Mouse (Mus musculus) G1E (cell line): ENCODE data around the gene Rundc3b. TPM values are rescaled to one million over a fixed set of nuclear protein-coding genes. Genes with fewer than 3 reads are reported as not detected.

Experiments
- ATAC-seq: 2 replicates; pipeline ENCODE4 v1.8.0; 2016; ENCODE audit warnings: mild to moderate bottlenecking; ENCODE audit not compliant: insufficient number of reproducible peaks, poor library complexity, low FRiP score, severe bottlenecking; ENCODE audit errors: extremely low read depth
- DNase-seq: peaks from one replicate; pipeline ENCODE4 v3.0.0; 2012; ENCODE audit warnings: low spot score
- H3K27me3 ChIP-seq: 2 replicates; pipeline ENCODE4 v1.6.1; 2012; ENCODE audit warnings: mild to moderate bottlenecking, low read length, inconsistent platforms; ENCODE audit not compliant: insufficient read depth
- H3K36me3 ChIP-seq: replicated peaks from 2 replicates; pipeline ENCODE3; 2012; ENCODE audit warnings: mild to moderate bottlenecking, inconsistent platforms
- H3K4me1 ChIP-seq: 2 replicates; pipeline ENCODE4 v1.6.1; 2012; ENCODE audit warnings: low read depth, low read length, inconsistent platforms, mixed read lengths; ENCODE audit not compliant: insufficient read depth
- H3K4me3 ChIP-seq: 2 replicates; pipeline ENCODE4 v1.5.1; 2012; ENCODE audit warnings: low read depth, mild to moderate bottlenecking, inconsistent platforms, low read length, moderate library complexity, mixed read lengths
- H3K9me3 ChIP-seq: replicated peaks from 2 replicates; pipeline ENCODE4 v1.6.1; 2012; ENCODE audit warnings: inconsistent platforms
- CTCF ChIP-seq: IDR thresholded peaks from 2 replicates; pipeline ENCODE4 v1.5.1; 2012; ENCODE audit warnings: low read depth, low read length, inconsistent platforms, mixed read lengths
- GATA1 ChIP-seq: IDR thresholded peaks from 2 replicates; pipeline ENCODE4 v1.6.1; 2012; ENCODE audit warnings: borderline replicate concordance, low read length, inconsistent platforms, mixed read lengths
- GATA2 ChIP-seq: IDR thresholded peaks from 2 replicates; pipeline ENCODE4 v1.6.1; 2012; ENCODE audit warnings: low read depth, low read length, inconsistent platforms, borderline replicate concordance
- POLR2AphosphoS5 ChIP-seq: IDR thresholded peaks from 2 replicates; pipeline ENCODE4 v1.6.1; 2012; ENCODE audit warnings: low read depth, low read length, inconsistent platforms; ENCODE audit not compliant: insufficient replicate concordance
- TAL1 ChIP-seq: conservative IDR thresholded peaks from 2 replicates; pipeline ENCODE4 v1.6.1; 2012; ENCODE audit warnings: low read depth, low read length, inconsistent platforms, mixed read lengths
- polyA plus RNA-seq: library from polyadenylated mRNA; stranded (reverse); fragments of >175 nt; gene quantifications from 2 replicates; pipeline ENCODE4 v1.2.3, GENCODE M21; 2012
- total RNA-seq, 2 experiments: library from RNA; stranded (forward) in 1 of 2; stranded (reverse) in 1 of 2; fragments of 200-1000 nt in 1 of 2; fragments of >200 nt in 1 of 2; fragmentation: Nextera tagmentation in 1 of 2; gene quantifications; 2 replicates each; pipeline ENCODE4 v1.2.3; 2014 to 2017

The Rundc3b gene
- 0.87 TPM in 1 of 2 replicates, not detected in the other for total RNA-seq (2014; fragmentation: Nextera tagmentation)
- total RNA-seq (2017) = 0.58 and 0.76 TPM in 2 replicates
- 0.04 and 0.07 TPM in 2 replicates for polyA plus RNA-seq

- Histone ChIP-seq H3K36me3 (no peaks in the 10 kb centered on the region), H3K4me1 (no peaks in the 10 kb centered on the region), H3K4me3 (no peak within 1 kb of the TSS), H3K9me3 (peaks cover 7% of the 10 kb centered on the region), H3K27me3 (no peaks in the 10 kb centered on the region)
- ATAC-seq (no peak), DNase-seq (no peak)
- TF ChIP-seq GATA1 (no peak), GATA2 (no peak), TAL1 (no peak), POLR2AphosphoS5 (no peak), CTCF (no peak)
These were observed at the start of gene Rundc3b for GRCm38 (mm10) chr5:8622596-8623231. TSS of gene Rundc3b (minus strand) at chr5:8622952.

- Histone ChIP-seq H3K4me3 (no peak overlapping the region), H3K4me1 (no peaks in the 10 kb centered on the region), H3K36me3 (no peaks in the 10 kb centered on the region), H3K27me3 (no peaks in the 10 kb centered on the region), H3K9me3 (no peaks in the 10 kb centered on the region)
- ATAC-seq = no peak
- no peak for DNase-seq
- TF ChIP-seq GATA2 (no peak), GATA1 (no peak), POLR2AphosphoS5 (no peak), CTCF (no peak), TAL1 (no peak)
These were observed 46.9 kb upstream of the Rundc3b start for GRCm38 (mm10) chr5:8669606-8670005.

- no peak overlapping the region for H3K4me3 ChIP-seq
- no peaks in the 10 kb centered on the region for H3K4me1 ChIP-seq
- ATAC-seq (no peak), DNase-seq (no peak)
- TF ChIP-seq GATA2 = no peak
- TF ChIP-seq TAL1 = no peak
- no peak for TF ChIP-seq POLR2AphosphoS5
- TF ChIP-seq CTCF = no peak
- no peak for TF ChIP-seq GATA1
- no peaks in the 10 kb centered on the region for H3K27me3 ChIP-seq
- H3K36me3 ChIP-seq = no peaks in the 10 kb centered on the region
- H3K9me3 ChIP-seq = no peaks in the 10 kb centered on the region
These were observed 45.2 kb upstream of the Rundc3b start for GRCm38 (mm10) chr5:8667758-8668474.

- ATAC-seq (no peak), DNase-seq (no peak)
- Histone ChIP-seq H3K4me3 (no peak overlapping the region), H3K27me3 (peaks cover 4% of the 10 kb centered on the region; the same call in 1 of the 2 replicates), H3K36me3 (no peaks in the 10 kb centered on the region), H3K9me3 (no peaks in the 10 kb centered on the region), H3K4me1 (no peaks in the 10 kb centered on the region)
- TF ChIP-seq POLR2AphosphoS5 (no peak), GATA1 (no peak), CTCF (no peak), TAL1 (no peak), GATA2 (no peak)
These were observed 41.9 kb upstream of the Rundc3b start for GRCm38 (mm10) chr5:8664678-8665077.

- H3K36me3 ChIP-seq = no peaks in the 10 kb centered on the region
- ATAC-seq (no peak), DNase-seq (no peak)
- no peaks in the 10 kb centered on the region for H3K4me1 ChIP-seq
- H3K9me3 ChIP-seq = no peaks in the 10 kb centered on the region
- H3K27me3 ChIP-seq = peaks cover 4% of the 10 kb centered on the region; the same call in 1 of the 2 replicates
- H3K4me3 ChIP-seq = no peak overlapping the region
- TF ChIP-seq POLR2AphosphoS5 = no peak
- TF ChIP-seq GATA1 = no peak
- TF ChIP-seq CTCF = no peak
- no peak for TF ChIP-seq GATA2
- no peak for TF ChIP-seq TAL1
These were observed 38.0 kb upstream of the Rundc3b start for GRCm38 (mm10) chr5:8660738-8661151.

GRCm38 (mm10) chr5:8659911-8660737 is 37.4 kb upstream of the Rundc3b start, which contains the start of gene Abcb1a:
TSS of gene Abcb1a (plus strand) at chr5:8660077.
- ATAC-seq = no peak
- TF ChIP-seq GATA2 (no peak), POLR2AphosphoS5 (no peak), CTCF (no peak)

More at GRCm38 (mm10) chr5:8659911-8660737, 37.4 kb upstream of the Rundc3b start, which contains the start of gene Abcb1a:
- H3K4me1 ChIP-seq = no peaks in the 10 kb centered on the region
- peaks cover 4% of the 10 kb centered on the region; the same call in 1 of the 2 replicates for H3K27me3 ChIP-seq
- no peaks in the 10 kb centered on the region for H3K36me3 ChIP-seq
- DNase-seq = no peak
- no peak within 1 kb of the TSS for H3K4me3 ChIP-seq
- no peaks in the 10 kb centered on the region for H3K9me3 ChIP-seq
